8 mouse cellular contexts compared by ENCODE assay signal in genomic region chr11:110251534-110251933, GRCm38 (mm10). TPM values are rescaled to one million over a fixed set of nuclear protein-coding genes. Genes with fewer than 3 reads are reported as not detected.
A peak's percentile ranks its signal among the peaks of the same experiment; 100 is the strongest.
DNase-seq lines count a peak whose midpoint lies in the region; ATAC-seq and TF ChIP-seq lines count a peak whose summit lies in the region.

TSS of gene Abca6 (minus strand) at chr11:110251776.

- H3K4me2 ChIP-seq in neural tube, embryonic 11.5 days (ENCODE audit: low read depth): 0 out of 2 replicates have a peak within 1 kb of the TSS, but pooled peaks have one; percentile 16
- H3K4me2 ChIP-seq in forebrain, embryonic 11.5 days (ENCODE audit: low read depth, low read length, severe bottlenecking): peak within 1 kb of the TSS; percentile 27; the same call in 1 of the 2 replicates
- no peak within 1 kb of the TSS for H3K4me2 ChIP-seq in liver, embryonic 14.5 days (ENCODE audit: low read depth)
- peak within 1 kb of the TSS; percentile 14; the same call in 1 of the 2 replicates for H3K4me2 ChIP-seq in neural tube, embryonic 14.5 days (ENCODE audit: low read depth, low read length)

- no peak within 1 kb of the TSS for H3K4me3 ChIP-seq in neural tube, embryonic 11.5 days (ENCODE audit: low read depth, low read length)
- no peak within 1 kb of the TSS for H3K4me3 ChIP-seq in forebrain, embryonic 11.5 days (ENCODE audit: low read depth, low read length)
- peak within 1 kb of the TSS; percentile 26 to 51; a peak in 3 of 4 replicates for H3K4me3 ChIP-seq in liver, embryonic 14.5 days (ENCODE audit: insufficient read depth in 1 of 2, low read depth in 2 of 2, low read length in 2 of 2)
- H3K4me3 ChIP-seq in neural tube, embryonic 14.5 days (ENCODE audit: low read depth, low read length): no peak within 1 kb of the TSS

- H3K9me3 ChIP-seq in neural tube, embryonic 11.5 days (ENCODE audit: control insufficient read depth, low read length): no peaks in the 10 kb centered on the region
- H3K9me3 ChIP-seq in forebrain, embryonic 11.5 days (ENCODE audit: control insufficient read depth, low read length): no peaks in the 10 kb centered on the region
- H3K9me3 ChIP-seq in liver, embryonic 14.5 days (ENCODE audit: control insufficient read depth, low read length): no peaks in the 10 kb centered on the region
- no peaks in the 10 kb centered on the region for H3K9me3 ChIP-seq in neural tube, embryonic 14.5 days (ENCODE audit: control insufficient read depth, low read length)

- no peak for TF ChIP-seq CTCF in liver, embryonic 14.5 days (IDR thresholded peaks at IDR 0.05; ENCODE audit: low read depth)

- no peak for TF ChIP-seq EP300 in liver, embryonic 14.5 days (IDR thresholded peaks at IDR 0.05; ENCODE audit: low read depth)

- no peaks in the 10 kb centered on the region for H3K36me3 ChIP-seq in neural tube, embryonic 11.5 days (ENCODE audit: control insufficient read depth, insufficient read depth, low read length)
- no peaks in the 10 kb centered on the region for H3K36me3 ChIP-seq in forebrain, embryonic 11.5 days (ENCODE audit: control insufficient read depth, insufficient read depth, low read length)
- no peaks in the 10 kb centered on the region for H3K36me3 ChIP-seq in liver, embryonic 14.5 days (replicated peaks; ENCODE audit: control insufficient read depth, insufficient read depth, low read depth)
- H3K36me3 ChIP-seq in neural tube, embryonic 14.5 days (ENCODE audit: control insufficient read depth, insufficient read depth, low read length): no peaks in the 10 kb centered on the region

- ATAC-seq in neural tube, embryonic 11.5 days (ENCODE audit: insufficient read depth, low FRiP score, low TSS enrichment): no peak
- no peak for ATAC-seq in forebrain, embryonic 11.5 days (replicated peaks; ENCODE audit: low FRiP score)
- ATAC-seq in liver, embryonic 14.5 days (ENCODE audit: insufficient read depth): no peak
- ATAC-seq in neural tube, embryonic 14.5 days (ENCODE audit: low read depth): no peak

- H3K9ac ChIP-seq in neural tube, embryonic 11.5 days (ENCODE audit: low read length): no peak within 1 kb of the TSS
- H3K9ac ChIP-seq in forebrain, embryonic 11.5 days (ENCODE audit: low read length): no peak within 1 kb of the TSS
- H3K9ac ChIP-seq in liver, embryonic 14.5 days (replicated peaks): no peak within 1 kb of the TSS
- H3K9ac ChIP-seq in neural tube, embryonic 14.5 days (replicated peaks; ENCODE audit: low read depth, low read length): no peak within 1 kb of the TSS

- H3K27me3 ChIP-seq in neural tube, embryonic 11.5 days (ENCODE audit: control insufficient read depth, insufficient read depth, low read length): no peaks in the 10 kb centered on the region
- no peaks in the 10 kb centered on the region for H3K27me3 ChIP-seq in forebrain, embryonic 11.5 days (ENCODE audit: control insufficient read depth, insufficient read depth, low read length)
- H3K27me3 ChIP-seq in liver, embryonic 14.5 days (ENCODE audit: control insufficient read depth, insufficient read depth, low read length): no peaks in the 10 kb centered on the region
- H3K27me3 ChIP-seq in neural tube, embryonic 14.5 days (ENCODE audit: control insufficient read depth, insufficient read depth, low read length): no peaks in the 10 kb centered on the region

- 25% methylated on average over 8 of the region's 8 CpGs for WGBS in neural tube, embryonic 11.5 days
- 25% methylated on average over 8 of the region's 8 CpGs for WGBS in forebrain, embryonic 11.5 days
- 15% methylated on average over 8 of the region's 8 CpGs for WGBS in liver, embryonic 14.5 days (ENCODE audit: insufficient replicate concordance)
- 25% methylated on average over 8 of the region's 8 CpGs for WGBS in neural tube, embryonic 14.5 days

- H3K27ac ChIP-seq in neural tube, embryonic 11.5 days (ENCODE audit: low read depth, low read length): no peak within 1 kb of the TSS
- no peak within 1 kb of the TSS for H3K27ac ChIP-seq in forebrain, embryonic 11.5 days (ENCODE audit: low read depth, low read length)
- no peak within 1 kb of the TSS for H3K27ac ChIP-seq in liver, embryonic 14.5 days
- H3K27ac ChIP-seq in neural tube, embryonic 14.5 days (ENCODE audit: low read depth, low read length): no peak within 1 kb of the TSS

- H3K4me1 ChIP-seq in neural tube, embryonic 11.5 days (ENCODE audit: control insufficient read depth, insufficient read depth, low read length): 0 out of 2 replicates have a peak, but pooled peaks cover 3% of the 10 kb centered on the region
- no peaks in the 10 kb centered on the region for H3K4me1 ChIP-seq in forebrain, embryonic 11.5 days (replicated peaks; ENCODE audit: control insufficient read depth, insufficient read depth, low read length)
- H3K4me1 ChIP-seq in liver, embryonic 14.5 days (replicated peaks; ENCODE audit: control insufficient read depth in 2 of 2, insufficient read depth in 2 of 2, low read length in 1 of 2): no peaks in the 10 kb centered on the region; a peak in 1 of 4 replicates
- no peaks in the 10 kb centered on the region for H3K4me1 ChIP-seq in neural tube, embryonic 14.5 days (ENCODE audit: control insufficient read depth, insufficient read depth, low read length)

- DNase-seq in neural tube, embryonic 11.5 days (ENCODE audit: low spot score): no peak
- DNase-seq in neural tube, embryonic 10.5 days (ENCODE audit: extremely low spot score, low spot score): no peak
- no peak for DNase-seq in forebrain, embryonic 11.5 days (ENCODE audit: low spot score)
- DNase-seq in heart, postnatal 4 days: peak; percentile 29
- DNase-seq in liver, embryonic 14.5 days (ENCODE audit: low read depth in 3 of 3, low spot score in 3 of 3): no peak
- DNase-seq in left cerebral cortex, adult 8-10 months (ENCODE audit: low spot score in 2 of 2): no peak
- no peak for DNase-seq in frontal cortex, postnatal 10 days (ENCODE audit: low spot score in 2 of 2)

RNA-seq across cellular contexts. Expression of gene Abca6, which starts in this region (rescaled TPM):
- 0.07 and 0.16 TPM in 2 replicates for polyA plus RNA-seq in neural tube, embryonic 11.5 days (2014; fragmentation: Nextera tagmentation; extraction: Ambion mirVana)
- 0.19 and 0.55 TPM in 2 replicates for polyA plus RNA-seq in forebrain, embryonic 11.5 days (2014; fragmentation: Nextera tagmentation; extraction: Ambion mirVana)
- 1 to 10 TPM; 4.1 to 5.6 TPM for total RNA-seq in heart, postnatal 4 days (2021)
- polyA plus RNA-seq in liver, embryonic 14.5 days (2012; rRNA removed): 1.9 and 2.5 TPM in 2 replicates
- polyA plus RNA-seq in liver, embryonic 14.5 days (2014; fragmentation: Nextera tagmentation; extraction: Ambion mirVana): 4.2 TPM in 2 replicates
- polyA plus RNA-seq in neural tube, embryonic 14.5 days (2014; fragmentation: Nextera tagmentation; extraction: Ambion mirVana): 0.17 and 0.18 TPM in 2 replicates
- total RNA-seq in left cerebral cortex, adult 8-10 months (2022): 1 to 10 TPM; 1.7 to 1.9 (median 1.8) TPM

Comparison
In these comparisons a context has a peak if more than half of its experiments do, and no peak if none do; other contexts are left out.
1. H3K4me3 ChIP-seq: peak in liver, embryonic 14.5 days (2 of 2); none in neural tube, embryonic 11.5 days (single experiment), forebrain, embryonic 11.5 days (single experiment) and neural tube, embryonic 14.5 days (single experiment).